Mouse (Mus musculus): ENCODE measurements around the gene Cdipt. TPM values are rescaled to one million over a fixed set of nuclear protein-coding genes. Genes with fewer than 3 reads are reported as not detected.

The Cdipt gene
- total and polyA plus RNA-seq, 2 experiments from 2014 or later, result 146 to 240 TPM

GRCm38 (mm10) chr7:127016486-127016938, 40.8 kb downstream of the Cdipt start:
- H3K4me2 ChIP-seq (ENCODE audit: low read depth, low read length), result peak overlapping the region; percentile 85
- TF ChIP-seq CTCF (IDR thresholded peaks at IDR 0.05; ENCODE audit: low read depth), result no peak
- peak overlapping the region; percentile 63 for H3K4me3 ChIP-seq (ENCODE audit: low read length)
- H3K9ac ChIP-seq (replicated peaks; ENCODE audit: low read length), result peak overlapping the region; percentile 91
- H3K27ac ChIP-seq, result peak overlapping the region; percentile 96
- H3K36me3 ChIP-seq (ENCODE audit: insufficient read depth, low read length), result peaks cover 16% of the 10 kb centered on the region
- DNase-seq (ENCODE audit: low spot score) (peak; percentile 66), ATAC-seq (peak; percentile 37; the same call in 1 of the 2 replicates)
- 0% methylated on average over 22 of the region's 22 CpGs for WGBS
- H3K4me1 ChIP-seq (ENCODE audit: insufficient read depth, low read length), result peaks cover 35% of the 10 kb centered on the region
- H3K9me3 ChIP-seq (ENCODE audit: low read length), result no peaks in the 10 kb centered on the region
- no peaks in the 10 kb centered on the region for H3K27me3 ChIP-seq (ENCODE audit: insufficient read depth, low read length)

DNA sequence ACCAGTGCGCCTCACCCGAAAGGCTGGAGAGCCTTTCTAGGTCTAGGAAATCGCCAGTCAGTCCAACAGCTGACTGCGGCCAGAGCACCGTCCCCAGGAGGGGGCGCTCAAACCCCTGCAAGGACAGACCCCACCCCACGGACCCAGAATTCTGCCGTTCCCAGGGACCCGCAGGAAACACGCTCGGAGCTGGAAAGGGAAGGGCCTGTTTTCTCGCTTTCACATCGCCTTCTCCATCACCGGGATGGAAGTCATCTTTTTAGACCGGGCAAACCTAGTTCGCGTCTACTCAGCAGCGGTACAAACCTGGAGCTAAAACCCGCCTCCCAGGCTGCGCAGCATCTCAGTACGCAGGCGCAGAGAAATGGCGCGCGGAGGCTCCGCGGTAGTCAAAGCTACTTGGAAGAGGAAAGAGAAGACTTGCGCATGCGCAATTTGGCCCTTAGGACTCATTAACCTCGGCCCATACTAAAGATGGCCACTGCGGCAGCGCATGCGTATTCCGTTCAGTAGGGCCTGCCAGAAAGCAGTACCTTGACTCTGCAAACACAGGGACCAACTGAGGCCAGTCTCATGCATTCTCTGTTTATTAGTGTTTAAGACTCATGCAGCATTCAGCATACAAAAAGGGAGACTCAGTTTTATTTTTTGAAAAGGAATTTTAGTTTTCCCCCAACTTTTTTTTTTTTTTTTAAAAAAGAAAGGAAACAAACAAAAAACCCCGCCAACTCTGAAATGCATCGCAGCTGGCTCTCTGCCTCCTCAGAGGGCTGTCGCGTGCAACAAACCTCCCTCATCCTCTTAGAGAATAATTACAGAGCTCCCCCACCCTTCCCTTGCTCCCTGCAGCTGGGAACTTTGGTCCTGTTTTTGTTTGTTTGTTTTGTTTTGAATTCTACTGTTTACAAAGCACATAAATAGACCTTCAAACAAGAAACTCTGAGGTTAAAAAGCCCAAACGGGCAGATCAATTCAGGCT, 41.5 kb downstream of the Cdipt start, which contains the start of gene Pagr1a:
Pagr1a (minus strand) TSS at position 382 of the 979 bp plus-strand sequence.
- TF ChIP-seq CTCF (IDR thresholded peaks at IDR 0.05; ENCODE audit: low read depth), result peak; percentile 90
- Histone ChIP-seq H3K4me1 (ENCODE audit: insufficient read depth, low read length) (peaks cover 37% of the 10 kb centered on the region), H3K4me2 (ENCODE audit: low read depth, low read length) (peak within 1 kb of the TSS; percentile 85), H3K9ac (replicated peaks; ENCODE audit: low read length) (peak within 1 kb of the TSS; percentile 91), H3K27me3 (ENCODE audit: insufficient read depth, low read length) (no peaks in the 10 kb centered on the region), H3K36me3 (ENCODE audit: insufficient read depth, low read length) (peaks cover 20% of the 10 kb centered on the region), H3K9me3 (ENCODE audit: low read length) (no peaks in the 10 kb centered on the region), H3K27ac (peak within 1 kb of the TSS; percentile 96), H3K4me3 (ENCODE audit: low read length) (peak within 1 kb of the TSS; percentile 63)
- DNase-seq (ENCODE audit: low spot score) (peak; percentile 100), ATAC-seq (peak; percentile 86)
- 2% methylated on average over 39 of the region's 39 CpGs for WGBS

DNA sequence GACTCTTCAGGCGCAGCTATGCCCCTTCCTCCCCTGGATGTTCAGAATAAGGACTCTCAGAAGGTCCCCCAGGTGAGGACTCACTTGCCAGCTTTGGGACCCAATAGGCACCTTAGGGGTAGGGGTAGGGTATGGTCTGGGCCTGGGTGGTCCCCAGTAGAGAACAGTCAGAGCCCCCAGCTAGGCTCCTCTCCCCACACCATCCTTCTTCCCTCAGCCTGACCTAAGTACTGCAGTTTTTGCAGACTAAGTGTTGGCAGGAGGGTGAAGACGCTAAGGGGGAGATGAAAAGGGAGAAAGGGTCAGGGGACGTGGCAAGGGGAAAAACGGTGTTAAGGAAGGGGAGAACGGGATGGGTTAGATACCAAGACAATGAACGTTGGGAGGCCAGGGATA, 42.2 kb downstream of the Cdipt start:
- WGBS, result 51% methylated on average over 6 of the region's 6 CpGs
- peak overlapping the region; percentile 42; the same call in 1 of the 2 replicates for H3K27ac ChIP-seq
- ATAC-seq (no peak), DNase-seq (ENCODE audit: low spot score) (no peak)
- no peaks in the 10 kb centered on the region for H3K27me3 ChIP-seq (ENCODE audit: insufficient read depth, low read length)
- no peak for TF ChIP-seq CTCF (IDR thresholded peaks at IDR 0.05; ENCODE audit: low read depth)
- peak overlapping the region; percentile 6; the same call in 1 of the 2 replicates for H3K4me3 ChIP-seq (ENCODE audit: low read length)
- H3K9ac ChIP-seq (replicated peaks; ENCODE audit: low read length), result peak overlapping the region; percentile 30
- H3K9me3 ChIP-seq (ENCODE audit: low read length), result no peaks in the 10 kb centered on the region
- peaks cover 37% of the 10 kb centered on the region for H3K4me1 ChIP-seq (ENCODE audit: insufficient read depth, low read length)
- H3K36me3 ChIP-seq (ENCODE audit: insufficient read depth, low read length), result peaks cover 25% of the 10 kb centered on the region
- H3K4me2 ChIP-seq (ENCODE audit: low read depth, low read length), result peak overlapping the region; percentile 85

DNA sequence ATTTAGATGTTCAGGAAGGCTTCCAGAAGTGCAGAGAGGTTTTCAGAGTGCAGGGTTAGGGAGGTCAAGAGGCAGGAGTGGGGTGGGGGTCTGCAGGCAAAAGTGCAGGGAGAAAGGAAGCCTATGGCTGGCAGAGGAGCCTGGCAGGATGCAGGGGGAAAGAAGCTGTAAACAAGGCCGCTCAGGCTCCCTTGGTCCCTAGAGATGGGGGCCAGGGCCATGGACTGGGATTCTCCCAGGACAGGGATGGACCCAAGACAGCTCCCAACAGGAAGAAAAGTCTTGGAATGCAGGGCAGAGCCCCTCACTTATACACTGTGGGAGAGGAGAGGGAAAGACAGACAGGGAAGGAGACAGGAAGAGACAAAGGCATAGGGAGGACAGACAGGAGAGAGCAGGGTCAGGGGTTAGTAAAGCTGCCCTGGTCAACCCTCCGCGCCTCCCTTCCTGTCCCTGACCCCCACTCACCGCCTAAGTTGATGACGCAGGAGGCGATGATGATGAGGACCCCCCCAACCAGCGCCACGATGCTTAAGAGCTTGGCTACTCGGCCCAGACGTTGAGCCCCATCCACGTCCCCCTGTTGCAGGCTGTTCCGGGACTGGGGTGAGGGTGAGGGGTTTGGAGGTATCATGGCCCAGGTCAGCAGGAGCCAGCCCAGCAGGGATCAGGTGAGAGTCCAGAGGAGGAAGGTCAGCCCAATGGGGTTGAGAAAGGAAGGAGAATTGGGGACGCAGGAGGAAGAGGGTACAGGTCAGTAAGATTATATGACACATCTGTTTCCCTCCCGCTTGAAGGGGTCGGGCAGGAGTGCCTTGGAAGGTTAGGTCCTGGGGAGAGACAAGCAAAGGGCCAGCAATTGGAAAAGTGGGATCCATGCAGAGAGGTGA, 42.9 kb downstream of the Cdipt start:
- Histone ChIP-seq H3K4me2 (ENCODE audit: low read depth, low read length) (peak overlapping the region; percentile 85), H3K27me3 (ENCODE audit: insufficient read depth, low read length) (no peaks in the 10 kb centered on the region), H3K4me3 (ENCODE audit: low read length) (no peak overlapping the region), H3K9me3 (ENCODE audit: low read length) (no peaks in the 10 kb centered on the region), H3K9ac (replicated peaks; ENCODE audit: low read length) (peak overlapping the region; percentile 25; the same call in 1 of the 2 replicates), H3K4me1 (ENCODE audit: insufficient read depth, low read length) (peaks cover 42% of the 10 kb centered on the region), H3K36me3 (ENCODE audit: insufficient read depth, low read length) (peaks cover 26% of the 10 kb centered on the region), H3K27ac (peak overlapping the region; percentile 42; the same call in 1 of the 2 replicates)
- WGBS, result 78% methylated on average over 15 of the region's 15 CpGs
- no peak for TF ChIP-seq CTCF (IDR thresholded peaks at IDR 0.05; ENCODE audit: low read depth)
- no peak for DNase-seq (ENCODE audit: low spot score)
- ATAC-seq, result no peak

DNA sequence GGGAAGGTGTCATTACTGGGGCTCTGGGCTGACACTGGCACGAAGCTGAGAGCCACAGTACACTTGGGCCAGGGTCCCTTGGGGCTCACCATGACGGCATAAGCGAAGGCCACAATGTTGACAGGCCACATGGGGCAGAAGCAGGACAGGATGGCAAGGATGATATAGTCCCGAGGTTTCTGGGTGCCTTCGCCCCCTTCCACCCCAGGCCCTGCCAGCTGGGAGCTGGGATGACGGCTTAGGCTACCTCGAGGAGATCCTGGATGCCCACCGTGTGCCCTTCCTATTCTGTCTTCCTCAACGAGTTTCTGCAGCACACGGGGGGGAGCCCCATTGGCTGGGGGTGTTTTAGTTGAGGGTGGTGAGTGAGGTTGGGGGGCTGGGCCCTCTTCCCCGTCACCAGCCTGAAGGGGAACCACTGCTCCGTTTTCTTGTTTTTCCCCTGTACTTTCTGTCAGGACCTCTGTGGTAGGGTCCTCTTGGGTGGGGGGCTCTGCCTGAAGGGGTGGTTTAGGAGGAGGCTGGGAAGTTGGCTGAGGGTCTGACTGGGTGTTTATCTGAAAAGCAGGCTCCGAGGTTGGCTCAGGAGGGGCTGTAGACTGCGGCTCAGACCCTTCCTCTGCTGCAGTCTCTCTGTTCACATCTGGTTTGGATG, 43.7 kb downstream of the Cdipt start:
- ATAC-seq, result no peak
- H3K27ac ChIP-seq, result peak overlapping the region; percentile 86; the same call in 1 of the 2 replicates

More for the DNA sequence above, 43.7 kb downstream of the Cdipt start:
- Histone ChIP-seq H3K4me3 (ENCODE audit: low read length) (peak overlapping the region; percentile 59), H3K27me3 (ENCODE audit: insufficient read depth, low read length) (no peaks in the 10 kb centered on the region), H3K4me2 (ENCODE audit: low read depth, low read length) (peak overlapping the region; percentile 85), H3K36me3 (ENCODE audit: insufficient read depth, low read length) (peaks cover 26% of the 10 kb centered on the region), H3K9me3 (ENCODE audit: low read length) (no peaks in the 10 kb centered on the region), H3K4me1 (ENCODE audit: insufficient read depth, low read length) (peaks cover 50% of the 10 kb centered on the region), H3K9ac (replicated peaks; ENCODE audit: low read length) (peak overlapping the region; percentile 81; the same call in 1 of the 2 replicates)
- TF ChIP-seq CTCF (IDR thresholded peaks at IDR 0.05; ENCODE audit: low read depth), result no peak
- WGBS, result 74% methylated on average over 14 of the region's 14 CpGs
- DNase-seq (ENCODE audit: low spot score), result no peak

Data from hindbrain, postnatal 0 days (tissue).